Mouse (Mus musculus) forebrain, embryonic 16.5 days (tissue): Measurements from ENCODE around the gene March6. TPM values are rescaled to one million over a fixed set of nuclear protein-coding genes. Genes with fewer than 3 reads are reported as not detected.

Experiments used
- ATAC-seq: fragments of 200-750 bp; cut with Nextera tagmentation; 2 replicates; pipeline ENCODE4 v1.8.0; 2017; ENCODE audit warnings: mild to moderate bottlenecking, moderate library complexity
- H3K27ac ChIP-seq: fragments of 300-500 bp; sonication (generic); 2 replicates; pipeline ENCODE4 v1.5.1; 2014; ENCODE audit warnings: low read length, control low read depth
- H3K27me3 ChIP-seq: fragments of 300-500 bp; sonication (generic); replicated peaks from 2 replicates; pipeline ENCODE4 v1.6.1; 2014; ENCODE audit warnings: low read length; ENCODE audit not compliant: control insufficient read depth, insufficient read depth
- H3K36me3 ChIP-seq: fragments of 300-500 bp; sonication (generic); 2 replicates; pipeline ENCODE4 v1.6.1; 2014; ENCODE audit not compliant: control insufficient read depth, insufficient read depth
- H3K4me1 ChIP-seq: fragments of 300-500 bp; sonication (generic); replicated peaks from 2 replicates; pipeline ENCODE4 v1.6.1; 2014; ENCODE audit warnings: low read length; ENCODE audit not compliant: control insufficient read depth, insufficient read depth
- H3K4me2 ChIP-seq: fragments of 300-500 bp; sonication (generic); 2 replicates; pipeline ENCODE4 v1.6.1; 2014; ENCODE audit warnings: mild to moderate bottlenecking, low read length, control low read depth
- H3K4me3 ChIP-seq: fragments of 300-500 bp; sonication (generic); replicated peaks from 2 replicates; pipeline ENCODE4 v1.5.1; 2014; ENCODE audit warnings: mild to moderate bottlenecking, low read length, control low read depth
- H3K9ac ChIP-seq: fragments of 300-500 bp; sonication (generic); replicated peaks from 2 replicates; pipeline ENCODE4 v1.6.1; 2014; ENCODE audit warnings: low read depth, low read length, control low read depth
- H3K9me3 ChIP-seq: fragments of 300-500 bp; sonication (generic); 2 replicates; pipeline ENCODE4 v1.6.1; 2016; ENCODE audit warnings: low read length; ENCODE audit not compliant: control insufficient read depth
- WGBS: fragments of 180-500 bp; shearing (Covaris S2); extraction: QIAGEN DNeasy Blood & Tissue Kit; methylation state at CpG from one replicate; pipeline ENCODE4 v1.1.7; 2014; 5-methylcytosine and 5-hydroxymethylcytosine counted together
- polyA plus RNA-seq: library from polyadenylated mRNA; unstranded; fragments of >200 nt; fragmentation: Nextera tagmentation; extraction: Ambion mirVana; gene quantifications from 2 replicates; pipeline ENCODE4 v1.2.1, GENCODE M21; 2015

Gene March6
- polyA plus RNA-seq, 1 experiment from 2014 or later: 95.4 TPM

DNA sequence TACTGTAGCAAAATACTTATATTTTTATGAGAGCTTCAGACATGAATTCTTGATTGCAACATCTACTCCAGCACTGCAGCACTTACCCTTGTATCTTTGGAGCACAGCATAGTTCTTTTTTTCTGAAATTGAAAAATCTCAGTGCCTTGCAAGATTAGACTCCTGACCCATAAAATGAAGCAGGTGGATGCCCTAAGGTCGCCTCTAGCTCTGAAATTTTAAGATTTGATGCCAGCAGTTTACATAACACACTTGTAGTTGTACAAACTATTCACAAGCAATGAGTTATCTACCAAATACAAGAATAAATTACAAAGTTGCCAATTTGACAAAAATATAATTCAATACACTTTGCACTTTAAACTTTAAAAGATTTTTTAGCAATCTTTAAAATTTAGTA lies 4.4 kb downstream of the March6 start:
- H3K9me3 ChIP-seq: peaks cover 2% of the 10 kb centered on the region; the same call in 1 of the 2 replicates
- no peak overlapping the region for H3K9ac ChIP-seq
- 92% methylated on average over 1 of the region's 1 CpGs for WGBS
- no peak overlapping the region for H3K4me2 ChIP-seq
- no peak overlapping the region for H3K4me3 ChIP-seq
- no peak overlapping the region for H3K27ac ChIP-seq
- peaks cover 4% of the 10 kb centered on the region; the same call in 1 of the 2 replicates for H3K36me3 ChIP-seq
- no peak for ATAC-seq
- no peaks in the 10 kb centered on the region for H3K27me3 ChIP-seq
- peaks cover 10% of the 10 kb centered on the region for H3K4me1 ChIP-seq

DNA sequence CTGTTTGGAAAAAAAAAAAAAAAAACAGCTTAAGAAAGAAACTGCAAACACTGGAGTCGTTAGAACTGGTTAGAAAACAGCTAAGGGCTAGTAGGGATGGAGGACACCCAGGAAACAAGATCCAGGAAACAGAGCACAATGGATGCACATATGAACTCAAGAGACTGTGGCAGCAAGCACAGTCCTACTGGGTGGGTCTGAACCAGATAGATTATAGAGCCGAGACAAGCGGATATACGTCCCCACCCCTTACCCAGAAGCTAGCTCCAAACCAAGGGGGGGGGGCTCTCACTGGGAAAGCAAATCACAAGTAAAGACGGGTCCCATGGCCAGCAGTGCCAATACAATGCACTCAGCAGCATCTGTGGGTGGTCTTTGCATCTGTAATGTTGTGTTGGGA lies 11.9 kb downstream of the March6 start:
- 72% methylated on average over 5 of the region's 5 CpGs for WGBS
- H3K9ac ChIP-seq: no peak overlapping the region
- no peaks in the 10 kb centered on the region for H3K36me3 ChIP-seq
- no peaks in the 10 kb centered on the region for H3K27me3 ChIP-seq
- no peak overlapping the region for H3K4me2 ChIP-seq
- H3K4me3 ChIP-seq: no peak overlapping the region
- no peaks in the 10 kb centered on the region for H3K9me3 ChIP-seq
- H3K27ac ChIP-seq: no peak overlapping the region
- H3K4me1 ChIP-seq: no peaks in the 10 kb centered on the region; the same call in 1 of the 2 replicates
- no peak for ATAC-seq

DNA sequence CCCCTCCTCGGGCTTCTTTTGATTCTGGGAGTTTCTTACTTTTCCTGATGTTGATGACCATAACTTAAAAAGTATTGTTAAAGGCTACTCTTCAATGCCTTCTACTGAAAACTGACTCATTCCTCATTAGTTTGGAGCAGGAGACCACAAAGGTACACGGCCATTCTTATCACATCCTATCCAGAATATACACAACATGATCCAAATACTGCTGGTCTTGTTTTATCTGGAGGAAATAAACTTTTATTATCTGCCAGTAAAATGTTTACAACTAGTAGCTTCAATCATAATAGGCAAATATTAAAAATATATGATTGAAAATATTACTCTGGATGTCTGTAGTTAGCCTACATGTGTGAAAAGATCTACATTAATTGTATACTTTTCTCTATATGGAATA lies 12.5 kb downstream of the March6 start:
- H3K4me1 ChIP-seq: no peaks in the 10 kb centered on the region; the same call in 1 of the 2 replicates
- H3K36me3 ChIP-seq: no peaks in the 10 kb centered on the region
- no peak overlapping the region for H3K27ac ChIP-seq
- no peaks in the 10 kb centered on the region for H3K9me3 ChIP-seq
- no peak overlapping the region for H3K4me3 ChIP-seq
- no peak overlapping the region for H3K9ac ChIP-seq
- no peak overlapping the region for H3K4me2 ChIP-seq
- 89% methylated on average over 2 of the region's 2 CpGs for WGBS
- no peak for ATAC-seq
- H3K27me3 ChIP-seq: no peaks in the 10 kb centered on the region

DNA sequence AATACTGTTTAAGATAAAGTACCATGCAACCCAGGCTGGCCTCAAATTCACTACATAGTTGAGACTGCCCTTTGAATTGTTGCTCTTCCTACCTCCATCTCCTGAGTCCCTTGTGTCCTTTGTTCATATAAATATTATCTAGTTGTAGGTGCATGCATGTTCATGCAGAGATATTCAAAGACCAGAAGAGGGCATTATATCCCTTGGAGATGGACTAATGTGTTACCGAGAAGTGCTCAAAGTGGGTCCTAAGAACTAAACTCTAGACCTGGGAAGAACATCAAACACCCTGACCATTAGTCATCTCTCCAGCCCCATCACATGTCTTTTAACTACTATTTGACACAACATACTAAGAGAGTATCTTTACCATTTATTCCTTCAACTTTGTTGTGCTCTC lies 13.7 kb downstream of the March6 start:
- ATAC-seq: no peak

DNA sequence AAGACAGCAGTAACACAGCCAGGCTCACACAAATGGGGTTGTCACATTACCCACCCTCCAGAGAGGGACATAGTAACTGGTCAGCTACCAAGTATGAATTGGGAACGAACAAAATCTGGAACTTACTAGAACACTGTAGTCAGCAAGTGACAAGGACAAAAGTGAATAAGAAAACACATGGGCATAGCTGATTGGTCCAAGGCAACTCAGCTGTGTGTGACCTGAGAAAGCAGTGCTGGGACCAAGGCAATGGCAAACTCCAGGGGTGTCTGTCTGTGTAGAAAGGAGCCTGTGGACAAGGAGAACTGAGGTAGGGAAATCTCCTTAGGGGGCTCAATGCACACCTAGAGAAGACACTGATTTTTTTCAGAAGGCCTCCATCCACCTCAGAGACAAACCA lies 19.1 kb downstream of the March6 start:
- H3K27ac ChIP-seq: no peak overlapping the region
- WGBS: 90% methylated on average over 1 of the region's 1 CpGs
- H3K4me1 ChIP-seq: peaks cover 10% of the 10 kb centered on the region
- no peak overlapping the region for H3K4me3 ChIP-seq
- ATAC-seq: no peak
- H3K9me3 ChIP-seq: no peaks in the 10 kb centered on the region
- H3K9ac ChIP-seq: no peak overlapping the region
- H3K27me3 ChIP-seq: no peaks in the 10 kb centered on the region
- no peaks in the 10 kb centered on the region for H3K36me3 ChIP-seq
- no peak overlapping the region for H3K4me2 ChIP-seq

More for the DNA sequence above, 13.7 kb downstream of the March6 start:
- Histone ChIP-seq H3K36me3 (no peaks in the 10 kb centered on the region), H3K27me3 (no peaks in the 10 kb centered on the region), H3K9me3 (no peaks in the 10 kb centered on the region), H3K4me3 (no peak overlapping the region), H3K4me1 (no peaks in the 10 kb centered on the region; the same call in 1 of the 2 replicates), H3K4me2 (no peak overlapping the region), H3K27ac (no peak overlapping the region), H3K9ac (no peak overlapping the region)
- WGBS: 89% methylated on average over 1 of the region's 1 CpGs

DNA sequence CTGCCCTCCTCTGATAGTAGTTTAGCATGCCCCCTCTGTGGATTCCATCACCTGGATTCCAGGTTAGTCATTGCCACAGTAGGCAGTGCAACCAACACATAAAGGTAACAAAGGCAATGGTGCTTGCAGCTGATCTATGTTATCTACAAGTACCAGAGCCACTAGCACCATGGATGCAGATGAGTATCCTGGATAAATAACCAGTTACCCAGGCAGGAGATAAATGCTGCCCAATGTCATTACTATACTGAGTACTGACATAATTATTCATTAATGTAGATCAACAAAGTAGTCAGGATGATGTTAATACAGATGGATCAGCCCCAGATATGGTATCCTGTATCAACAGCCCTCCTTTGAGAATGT lies 19.5 kb downstream of the March6 start:
- Histone ChIP-seq H3K36me3 (no peaks in the 10 kb centered on the region), H3K4me2 (no peak overlapping the region), H3K4me3 (no peak overlapping the region), H3K27me3 (no peaks in the 10 kb centered on the region), H3K9me3 (no peaks in the 10 kb centered on the region), H3K9ac (no peak overlapping the region), H3K27ac (no peak overlapping the region), H3K4me1 (peaks cover 10% of the 10 kb centered on the region)
- no peak for ATAC-seq

DNA sequence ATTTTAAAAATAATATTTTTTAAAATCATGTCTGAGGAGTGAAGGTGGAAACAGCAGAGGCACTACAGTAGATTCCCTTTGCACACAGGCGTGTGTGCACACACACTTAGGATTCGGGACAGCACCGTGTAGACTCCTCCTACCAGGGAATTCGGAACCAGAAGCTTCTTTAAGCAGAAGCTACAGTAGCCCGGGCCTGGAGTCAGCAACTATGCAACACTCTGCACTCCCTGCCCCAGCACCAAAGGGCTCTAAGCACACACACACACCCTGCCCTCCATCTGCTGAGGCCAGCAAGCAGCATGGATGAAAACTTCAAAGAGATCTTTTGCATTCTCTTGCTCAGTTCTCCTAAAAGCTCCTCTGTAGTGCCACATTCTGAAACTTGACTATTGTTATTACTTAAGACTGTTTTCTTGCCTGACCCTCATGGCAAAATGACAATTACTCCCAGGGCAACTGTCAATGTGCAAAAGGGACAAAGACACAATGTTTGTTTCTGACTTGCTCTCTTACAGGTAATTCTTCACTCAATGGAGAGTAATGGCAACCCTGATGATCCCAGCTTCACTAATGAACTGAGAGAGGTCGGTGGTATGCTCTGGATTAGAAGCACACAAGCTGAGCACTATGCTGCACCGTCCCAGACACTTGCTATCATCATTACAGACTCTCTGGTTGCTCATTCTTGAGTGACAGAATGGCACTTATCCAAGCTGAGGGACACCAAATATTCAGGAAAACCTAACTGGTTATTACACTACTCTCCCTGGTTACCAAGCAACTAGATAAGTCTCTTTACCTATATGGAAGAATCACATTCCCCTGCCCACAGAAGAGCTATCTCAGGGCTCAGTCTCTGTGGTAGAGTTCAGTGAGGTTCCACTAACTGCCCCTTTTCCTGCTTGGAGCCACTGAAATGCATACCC lies 20.1 kb downstream of the March6 start:
- H3K9me3 ChIP-seq: no peaks in the 10 kb centered on the region
- no peak overlapping the region for H3K27ac ChIP-seq
- peak; percentile 47; the same call in 1 of the 2 replicates for ATAC-seq
- WGBS: 61% methylated on average over 7 of the region's 7 CpGs
- H3K27me3 ChIP-seq: no peaks in the 10 kb centered on the region
- H3K4me3 ChIP-seq: no peak overlapping the region
- H3K4me1 ChIP-seq: peaks cover 10% of the 10 kb centered on the region
- H3K36me3 ChIP-seq: no peaks in the 10 kb centered on the region
- H3K9ac ChIP-seq: no peak overlapping the region
- no peak overlapping the region for H3K4me2 ChIP-seq

DNA sequence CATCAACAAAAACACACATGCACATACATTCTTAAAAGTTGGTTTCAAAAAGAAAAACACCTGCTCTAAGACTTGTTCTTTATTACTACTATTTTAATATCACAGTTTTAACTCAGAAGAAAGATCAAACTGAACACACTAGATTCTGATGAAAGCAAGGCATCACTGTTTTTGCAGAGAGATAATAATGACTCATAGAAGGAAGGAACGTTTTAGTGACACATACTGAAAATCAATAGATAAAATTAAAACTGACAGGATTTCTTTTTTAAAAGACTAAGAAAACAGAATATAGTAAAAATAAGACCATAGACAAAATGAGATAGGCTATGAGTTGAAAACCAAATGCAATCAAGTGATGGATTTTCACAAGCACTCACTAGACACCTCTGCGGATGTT lies 25.8 kb downstream of the March6 start:
- Histone ChIP-seq H3K4me2 (no peak overlapping the region), H3K27ac (no peak overlapping the region), H3K4me1 (no peaks in the 10 kb centered on the region), H3K9ac (no peak overlapping the region), H3K4me3 (no peak overlapping the region), H3K27me3 (no peaks in the 10 kb centered on the region), H3K9me3 (no peaks in the 10 kb centered on the region), H3K36me3 (no peaks in the 10 kb centered on the region; the same call in 1 of the 2 replicates)
- 84% methylated on average over 2 of the region's 2 CpGs for WGBS
- no peak for ATAC-seq

DNA sequence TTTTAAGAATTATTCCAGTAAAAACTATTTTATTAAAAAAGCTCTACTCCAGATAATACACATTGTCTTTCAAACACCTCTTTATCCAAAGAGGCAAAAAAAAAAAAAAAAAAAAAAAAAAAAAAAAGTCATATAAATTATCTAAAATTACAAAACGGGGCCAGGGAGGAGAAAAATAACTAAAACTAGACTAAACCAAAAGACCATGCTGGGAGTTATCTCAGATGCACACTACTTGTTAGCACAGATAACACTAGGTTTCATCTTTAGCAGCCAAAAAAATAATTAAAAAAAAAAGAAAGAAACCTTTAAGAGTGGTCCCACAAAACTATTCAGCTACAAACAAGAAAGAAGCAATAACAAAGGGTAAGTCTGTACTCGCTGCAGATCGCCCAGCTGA lies 27.4 kb downstream of the March6 start:
- no peak overlapping the region for H3K4me2 ChIP-seq
- H3K27ac ChIP-seq: no peak overlapping the region
- no peaks in the 10 kb centered on the region for H3K9me3 ChIP-seq
- WGBS: 82% methylated on average over 3 of the region's 3 CpGs
- no peak overlapping the region for H3K4me3 ChIP-seq
- peaks cover 3% of the 10 kb centered on the region; the same call in 1 of the 2 replicates for H3K36me3 ChIP-seq
- no peak for ATAC-seq
- no peaks in the 10 kb centered on the region for H3K27me3 ChIP-seq
- no peak overlapping the region for H3K9ac ChIP-seq
- H3K4me1 ChIP-seq: no peaks in the 10 kb centered on the region
